8 mouse cellular contexts compared by ENCODE assay signal in genomic region chr13:51418268-51418941, GRCm38 (mm10). TPM values are rescaled to one million over a fixed set of nuclear protein-coding genes. Genes with fewer than 3 reads are reported as not detected.
DNase-seq lines count a peak whose midpoint lies in the region; ATAC-seq and TF ChIP-seq lines count a peak whose summit lies in the region.

No protein-coding gene starts in this region.

- no peak overlapping the region for H3ac ChIP-seq in myocyte (ENCODE audit: control insufficient read depth, insufficient read length)

- TF ChIP-seq POLR2A in bone marrow macrophage, adult 2 months (IDR thresholded peaks at IDR 0.05; ENCODE audit: borderline replicate concordance, low read depth, low read length), result no peak
- no peak for TF ChIP-seq POLR2A in myocyte (IDR thresholded peaks at IDR 0.05; ENCODE audit: insufficient read length, low read depth)

- H3K27me3 ChIP-seq in embryonic facial prominence, embryonic 15.5 days, result no peaks in the 10 kb centered on the region
- H3K27me3 ChIP-seq in heart, embryonic 12.5 days (replicated peaks), result no peaks in the 10 kb centered on the region
- no peaks in the 10 kb centered on the region for H3K27me3 ChIP-seq in kidney, embryonic 16.5 days (ENCODE audit: insufficient read depth, low read length)
- H3K27me3 ChIP-seq in myocyte (ENCODE audit: control insufficient read depth, insufficient read depth, insufficient read length), result no peaks in the 10 kb centered on the region

- DNase-seq in 3T3-L1 (ENCODE audit: low read depth, low spot score) (peak; percentile 89), liver (peak; percentile 85)
- DNase-seq in spleen, postnatal 4 days (ENCODE audit: low spot score in 2 of 2), result peak; percentile 79 to 93

- no peak overlapping the region for H3K9ac ChIP-seq in embryonic facial prominence, embryonic 15.5 days
- H3K9ac ChIP-seq in heart, embryonic 12.5 days, result peak overlapping the region; percentile 40; the same call in 1 of the 2 replicates
- H3K9ac ChIP-seq in kidney, embryonic 16.5 days (replicated peaks; ENCODE audit: low read length), result peak overlapping the region; percentile 49

- no peak overlapping the region for H3K4me3 ChIP-seq in bone marrow macrophage, adult 2 months (ENCODE audit: insufficient read depth, low read length)
- H3K4me3 ChIP-seq in embryonic facial prominence, embryonic 15.5 days (replicated peaks), result no peak overlapping the region; the same call in 1 of the 2 replicates
- no peak overlapping the region for H3K4me3 ChIP-seq in heart, embryonic 12.5 days
- no peak overlapping the region for H3K4me3 ChIP-seq in kidney, embryonic 16.5 days (ENCODE audit: low read length)
- H3K4me3 ChIP-seq in myocyte, result no peak overlapping the region

- no peak overlapping the region for H3K27ac ChIP-seq in bone marrow macrophage, adult 2 months (ENCODE audit: insufficient read depth, low read depth, low read length)
- H3K27ac ChIP-seq in embryonic facial prominence, embryonic 15.5 days (replicated peaks), result peak overlapping the region; percentile 82
- H3K27ac ChIP-seq in heart, embryonic 12.5 days (ENCODE audit: poor library complexity, severe bottlenecking), result no peak overlapping the region
- peak overlapping the region; percentile 75 for H3K27ac ChIP-seq in kidney, embryonic 16.5 days (ENCODE audit: low read length)

- 0 out of 2 replicates have a peak, but pooled peaks cover 6% of the 10 kb centered on the region for H3K9me3 ChIP-seq in embryonic facial prominence, embryonic 15.5 days (replicated peaks)
- peaks cover 11% of the 10 kb centered on the region for H3K9me3 ChIP-seq in heart, embryonic 12.5 days (replicated peaks)
- no peaks in the 10 kb centered on the region; the same call in 1 of the 2 replicates for H3K9me3 ChIP-seq in kidney, embryonic 16.5 days (ENCODE audit: low read length)

- H3K36me3 ChIP-seq in embryonic facial prominence, embryonic 15.5 days, result peaks cover 70% of the 10 kb centered on the region
- peaks cover 36% of the 10 kb centered on the region for H3K36me3 ChIP-seq in heart, embryonic 12.5 days
- H3K36me3 ChIP-seq in kidney, embryonic 16.5 days (ENCODE audit: insufficient read depth, low read length), result peaks cover 9% of the 10 kb centered on the region; the same call in 1 of the 2 replicates
- H3K36me3 ChIP-seq in myocyte (ENCODE audit: control insufficient read depth, insufficient read depth), result no peaks in the 10 kb centered on the region

- no peaks in the 10 kb centered on the region for H3K79me2 ChIP-seq in myocyte (ENCODE audit: control insufficient read depth, insufficient read depth)

- H3K4me1 ChIP-seq in bone marrow macrophage, adult 2 months (ENCODE audit: control insufficient read depth, insufficient read depth, low read length), result peaks cover 10% of the 10 kb centered on the region
- H3K4me1 ChIP-seq in embryonic facial prominence, embryonic 15.5 days, result peaks cover 45% of the 10 kb centered on the region
- peaks cover 13% of the 10 kb centered on the region for H3K4me1 ChIP-seq in heart, embryonic 12.5 days (replicated peaks)
- H3K4me1 ChIP-seq in kidney, embryonic 16.5 days (ENCODE audit: insufficient read depth, low read length), result peaks cover 16% of the 10 kb centered on the region

- H3K4me2 ChIP-seq in embryonic facial prominence, embryonic 15.5 days (replicated peaks), result peak overlapping the region; percentile 36
- peak overlapping the region; percentile 44 for H3K4me2 ChIP-seq in heart, embryonic 12.5 days
- peak overlapping the region; percentile 33 for H3K4me2 ChIP-seq in kidney, embryonic 16.5 days (replicated peaks; ENCODE audit: low read depth, low read length)
- peak overlapping the region; percentile 33 for H3K4me2 ChIP-seq in myocyte (ENCODE audit: low read depth)

- peak; percentile 64; the same call in 1 of the 2 replicates for ATAC-seq in embryonic facial prominence, embryonic 15.5 days (ENCODE audit: insufficient number of reproducible peaks, low FRiP score, low TSS enrichment, low read depth)
- peak; percentile 43; the same call in 1 of the 2 replicates for ATAC-seq in heart, embryonic 12.5 days (ENCODE audit: insufficient number of reproducible peaks, low FRiP score)
- peak; percentile 62 for ATAC-seq in kidney, embryonic 16.5 days (ENCODE audit: low FRiP score, low TSS enrichment)

- 3% methylated on average over 20 of the region's 20 CpGs for WGBS in embryonic facial prominence, embryonic 15.5 days
- WGBS in heart, embryonic 12.5 days, result 4% methylated on average over 20 of the region's 20 CpGs
- 4% methylated on average over 20 of the region's 20 CpGs for WGBS in kidney, embryonic 16.5 days

- TF ChIP-seq CTCF in bone marrow macrophage, adult 2 months (IDR thresholded peaks at IDR 0.05; ENCODE audit: low read depth, low read length), result peak; percentile 96

TF ChIP-seq in myocyte, 11 proteins besides CTCF, POLR2A, EP300 and RAD21:
- TF ChIP-seq MYOD1 (IDR thresholded peaks at IDR 0.05; ENCODE audit: control insufficient read depth in 1 of 3, insufficient read length in 2 of 3, low read depth in 2 of 3) (no peak), MYOG (IDR thresholded peaks at IDR 0.05; ENCODE audit: control insufficient read depth in 1 of 3, insufficient read depth in 1 of 3, insufficient read length in 2 of 3, low read depth in 2 of 3) (no peak), SRF (IDR thresholded peaks at IDR 0.05; ENCODE audit: control insufficient read depth, insufficient read length, low read depth) (no peak), E2F4 (IDR thresholded peaks at IDR 0.05; ENCODE audit: insufficient read depth) (no peak), CEBPB (IDR thresholded peaks at IDR 0.05; ENCODE audit: insufficient read depth, poor library complexity, severe bottlenecking) (no peak), TCF12 (IDR thresholded peaks at IDR 0.05; ENCODE audit: insufficient read depth, poor library complexity, severe bottlenecking) (no peak), USF1 (IDR thresholded peaks at IDR 0.05; ENCODE audit: low read depth) (no peak), MAX (IDR thresholded peaks at IDR 0.05; ENCODE audit: low read depth) (no peak), TCF3 (IDR thresholded peaks at IDR 0.05; ENCODE audit: insufficient read length, low read depth) (no peak), POLR2AphosphoS2 (IDR thresholded peaks at IDR 0.05; ENCODE audit: insufficient read length, low read depth) (no peak), REST (IDR thresholded peaks at IDR 0.05; ENCODE audit: insufficient read depth, insufficient read length) (no peak)

RNA-seq across cellular contexts. Expression of gene S1pr3, which starts 10.0 kb away (rescaled TPM):
- polyA plus RNA-seq in bone marrow macrophage, adult 2 months (2012; ENCODE audit: insufficient read depth, insufficient read length, missing spikeins), result 0.29 TPM in 1 of 2 replicates, not detected in the other
- polyA plus RNA-seq in embryonic facial prominence, embryonic 15.5 days (2015; fragmentation: Nextera tagmentation; extraction: Ambion mirVana), result 113 and 114 TPM in 2 replicates
- 18.7 and 19.3 TPM in 2 replicates for polyA plus RNA-seq in heart, embryonic 12.5 days (2016; fragmentation: Nextera tagmentation; extraction: Ambion mirVana)
- polyA plus RNA-seq in kidney, embryonic 16.5 days (2015; fragmentation: Nextera tagmentation; extraction: Ambion mirVana), result 59.8 and 61.8 TPM in 2 replicates
- 9.7 TPM for polyA plus RNA-seq in myocyte (2012; fragmentation: generic; extraction: Trizol)

Comparison
In these comparisons a context has a peak if more than half of its experiments do, and no peak if none do; other contexts are left out.
1. H3K27ac ChIP-seq: peak in embryonic facial prominence, embryonic 15.5 days (single experiment) and kidney, embryonic 16.5 days (single experiment); none in bone marrow macrophage, adult 2 months (single experiment) and heart, embryonic 12.5 days (single experiment).
2. Peak in every context shown above with its lines, with median percentiles within 50 percentile points of each other: DNase-seq, ATAC-seq and H3K4me2 ChIP-seq.